Mouse (Mus musculus): ENCODE data around the gene Grb7.

Grb7 gene

DNA sequence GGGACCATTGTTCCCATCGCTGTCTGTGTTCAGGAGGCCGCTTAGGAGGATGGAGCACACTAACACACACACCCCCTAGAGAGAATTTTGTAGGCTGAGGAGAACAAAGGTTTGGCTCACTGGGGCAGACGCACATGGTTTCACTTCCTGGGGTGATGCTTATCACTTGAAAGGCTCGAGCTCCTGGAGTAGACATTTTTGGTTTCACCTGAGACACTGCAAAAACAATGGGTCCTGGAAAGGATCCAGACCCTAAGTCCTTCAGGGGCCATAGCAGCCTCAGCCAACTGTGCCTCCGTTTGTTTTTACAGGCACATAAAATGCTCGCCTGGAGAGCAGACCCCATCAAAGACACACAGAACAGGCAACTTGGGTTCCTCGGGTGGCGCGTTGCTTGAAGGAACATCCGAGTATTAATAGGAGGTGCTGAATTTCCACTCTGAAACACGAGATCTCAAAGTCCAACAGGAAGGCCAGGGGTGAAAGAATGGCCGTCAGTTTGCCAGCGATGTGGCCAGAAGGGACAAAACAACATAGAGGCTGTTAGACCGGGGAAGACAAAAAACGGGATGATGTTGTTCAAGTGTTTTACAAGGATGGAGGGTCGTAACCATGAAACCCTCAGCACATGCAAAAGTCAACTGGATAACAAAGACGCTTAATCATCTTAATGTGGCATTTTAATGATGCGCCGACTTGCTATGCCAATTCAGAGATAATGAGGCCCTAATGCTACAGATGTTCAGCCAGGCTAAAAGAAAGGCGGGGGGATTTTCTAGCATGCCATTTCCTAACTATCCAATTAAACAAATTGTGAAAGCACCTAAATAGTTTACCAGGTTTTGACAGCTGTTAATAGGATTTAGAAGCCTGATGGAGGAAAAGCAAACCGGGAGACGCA lies 51.4 kb downstream of the Grb7 start:
- intact Hi-C loops (cut with DNase I) = no loop called here

DNA sequence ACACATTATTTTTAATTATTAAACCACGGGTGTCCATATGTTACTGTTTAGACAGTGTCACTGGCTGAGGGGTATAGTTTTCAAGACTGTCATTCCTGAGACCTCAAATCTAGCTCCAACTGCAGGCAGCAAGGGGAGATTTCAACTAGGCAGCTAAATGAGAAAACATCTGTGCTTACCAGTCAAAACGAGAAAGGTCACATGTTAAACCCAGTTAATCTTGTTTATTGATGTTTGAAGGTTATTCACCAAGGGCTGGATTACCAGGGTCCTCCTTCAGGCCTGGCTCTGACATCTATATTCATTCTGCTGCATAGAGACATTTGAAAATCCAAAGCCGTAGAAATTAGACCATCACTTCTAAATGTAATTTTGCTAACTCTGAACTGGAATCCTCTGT lies 58.7 kb downstream of the Grb7 start:
- intact Hi-C loops (cut with DNase I) = no loop called here

Measured in adrenal gland (tissue).